Mouse (Mus musculus) right cerebral cortex, postnatal 25 days (tissue): ENCODE data around the gene Pigk.
A peak's percentile ranks its signal among the peaks of the same experiment; 100 is the strongest.

Source experiments
- DNase-seq: peaks from one replicate; pipeline ENCODE4 v3.0.0; 2022

Pigk gene

DNA sequence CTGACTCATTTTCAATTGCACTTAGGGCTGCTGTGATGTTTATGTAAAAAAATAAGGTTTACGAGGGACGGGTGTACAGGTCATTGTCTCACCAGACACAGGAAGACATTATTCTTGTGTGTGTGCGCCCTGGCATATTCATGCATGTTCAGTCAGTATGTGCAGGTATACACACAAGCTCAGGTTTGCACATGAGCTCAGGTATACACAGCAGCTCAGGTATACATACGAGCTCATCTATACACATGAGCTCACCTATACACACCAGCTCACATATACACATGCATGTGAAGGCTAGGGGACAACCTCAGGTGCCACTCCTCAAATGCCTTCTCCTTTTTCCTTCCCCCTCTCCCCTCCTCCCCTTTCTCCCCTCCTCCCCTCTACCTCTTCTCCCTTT, 147.6 kb downstream of the Pigk start:
- no peak for DNase-seq

- DNase-seq, result no peak
Observed at GRCm38 (mm10) chr3:152861978-152862377, 148.1 kb downstream of the Pigk start.

DNA sequence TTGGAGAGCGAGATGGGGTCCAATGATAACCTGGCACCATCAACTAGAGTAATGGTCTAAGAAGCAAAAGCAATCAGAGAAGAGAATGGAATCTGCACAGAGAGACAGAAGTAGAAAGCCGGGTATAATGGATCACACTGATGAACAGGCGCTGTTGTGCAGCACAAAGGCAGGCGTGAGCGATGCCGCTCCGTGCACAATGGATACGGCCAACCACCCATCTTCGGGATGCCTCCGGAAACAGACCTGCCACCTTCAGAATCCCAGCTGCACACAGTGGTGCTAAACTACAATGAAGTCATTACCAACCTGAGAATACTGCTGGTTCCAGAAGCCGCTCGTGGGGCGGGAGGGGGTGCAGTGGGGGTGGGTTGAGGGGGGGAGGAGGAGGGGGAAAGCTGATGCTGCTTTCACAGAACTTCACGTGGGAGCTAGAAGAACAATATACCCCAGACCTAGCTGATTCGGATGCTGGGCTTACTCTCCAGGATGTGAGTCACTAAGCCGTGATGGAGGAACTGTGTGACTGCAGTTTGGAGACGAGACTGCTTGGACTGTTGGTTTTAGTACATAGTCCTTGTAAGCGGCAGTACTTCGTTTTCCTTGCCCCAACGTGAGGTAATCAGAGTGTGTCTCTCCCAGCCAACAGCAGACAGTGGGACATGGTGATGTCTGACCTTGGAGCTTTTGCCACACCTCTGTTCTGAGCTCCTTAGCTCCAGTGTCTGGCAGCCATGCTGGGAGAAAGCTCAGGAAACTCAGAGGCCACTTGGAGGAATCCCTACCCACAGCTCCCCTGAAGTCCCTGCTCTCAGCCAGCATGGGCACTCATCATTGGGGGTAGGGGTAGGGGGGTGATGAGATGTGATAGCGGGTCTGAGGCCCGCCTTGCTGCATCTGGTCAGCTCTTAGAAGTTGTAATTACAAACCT, 152.4 kb downstream of the Pigk start:
- peak; percentile 28 for DNase-seq

DNA sequence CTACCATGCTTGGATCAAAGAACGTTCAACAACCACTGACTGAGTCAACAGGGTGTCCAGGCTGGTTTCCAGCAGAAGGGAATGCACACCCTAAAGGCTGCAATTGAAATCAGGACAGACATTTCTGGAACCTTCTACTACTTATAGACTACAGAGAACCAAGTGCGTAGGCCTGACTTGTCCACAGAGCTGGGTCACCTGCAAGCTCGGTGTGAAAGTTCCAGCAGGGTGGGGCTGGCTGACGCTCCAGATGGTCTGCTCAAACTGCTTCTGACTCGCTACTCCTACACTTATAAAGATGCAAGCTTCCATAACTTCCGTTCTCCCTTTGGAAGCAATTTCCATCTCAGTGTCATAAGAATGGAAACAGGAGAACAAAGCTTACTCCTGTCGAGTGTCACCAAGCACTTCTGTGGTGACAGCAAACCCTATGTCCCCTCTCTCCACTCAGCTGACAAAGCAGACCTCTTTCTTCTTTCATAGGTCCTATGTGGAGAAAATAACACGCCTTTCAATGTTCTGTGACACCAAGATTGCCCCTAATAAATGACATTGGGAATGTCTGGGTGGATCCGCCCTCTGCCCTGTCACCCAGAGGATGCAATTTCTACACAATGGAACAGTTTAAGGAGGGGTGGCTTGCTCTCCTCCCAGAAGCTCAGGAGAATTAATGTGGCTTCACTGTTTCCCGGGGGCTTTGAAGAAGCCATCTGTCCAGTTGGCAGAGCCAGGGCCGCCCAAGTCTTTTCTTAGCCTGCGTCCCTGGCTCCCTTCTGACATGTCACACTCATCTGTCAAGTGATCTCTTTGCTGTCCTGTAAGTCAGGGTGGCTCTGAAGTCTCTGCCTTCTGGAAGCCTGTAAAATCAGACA, 154.0 kb downstream of the Pigk start:
- DNase-seq, result peak; percentile 31

DNA sequence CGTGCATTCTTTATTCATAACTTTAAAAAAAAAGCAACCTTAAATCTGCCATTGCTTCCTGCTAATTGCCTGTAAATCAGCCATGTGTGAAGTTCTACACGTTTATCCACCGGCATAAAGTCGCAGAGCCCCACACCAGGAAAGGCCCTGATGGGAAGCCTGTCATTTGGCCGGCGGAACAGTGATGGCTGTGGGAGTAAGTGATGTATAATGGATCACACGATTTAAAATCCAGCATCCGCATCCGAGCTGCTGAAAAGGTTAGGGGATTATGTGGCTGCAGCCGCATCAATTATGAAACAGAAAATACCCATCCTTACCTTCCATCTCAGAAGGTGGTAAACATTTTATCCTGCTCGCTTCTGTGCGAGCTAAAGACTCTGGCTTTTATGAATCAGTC, 158.2 kb downstream of the Pigk start:
- no peak for DNase-seq

DNA sequence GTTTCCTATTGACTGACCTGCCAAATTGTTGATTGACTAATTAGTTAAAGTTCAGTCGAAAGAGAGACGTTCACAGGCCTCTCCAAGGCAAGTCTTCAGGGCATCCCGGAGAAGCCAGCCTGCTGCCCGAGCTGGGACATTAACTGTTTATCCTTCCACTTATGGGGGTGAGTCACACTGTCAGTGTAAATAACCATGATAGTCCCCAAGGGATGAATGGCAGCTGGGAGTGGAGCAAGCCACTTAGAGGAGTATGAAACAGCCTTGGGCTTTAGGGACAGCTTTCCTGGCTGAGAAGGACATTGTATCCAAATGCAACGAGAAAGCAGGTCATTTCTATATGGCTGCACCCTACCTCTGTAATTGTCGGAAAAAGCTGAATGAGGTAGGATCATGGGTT, 158.7 kb downstream of the Pigk start:
- DNase-seq, result no peak

GRCm38 (mm10) chr3:152874431-152875355, 160.8 kb downstream of the Pigk start:
- no peak for DNase-seq

DNA sequence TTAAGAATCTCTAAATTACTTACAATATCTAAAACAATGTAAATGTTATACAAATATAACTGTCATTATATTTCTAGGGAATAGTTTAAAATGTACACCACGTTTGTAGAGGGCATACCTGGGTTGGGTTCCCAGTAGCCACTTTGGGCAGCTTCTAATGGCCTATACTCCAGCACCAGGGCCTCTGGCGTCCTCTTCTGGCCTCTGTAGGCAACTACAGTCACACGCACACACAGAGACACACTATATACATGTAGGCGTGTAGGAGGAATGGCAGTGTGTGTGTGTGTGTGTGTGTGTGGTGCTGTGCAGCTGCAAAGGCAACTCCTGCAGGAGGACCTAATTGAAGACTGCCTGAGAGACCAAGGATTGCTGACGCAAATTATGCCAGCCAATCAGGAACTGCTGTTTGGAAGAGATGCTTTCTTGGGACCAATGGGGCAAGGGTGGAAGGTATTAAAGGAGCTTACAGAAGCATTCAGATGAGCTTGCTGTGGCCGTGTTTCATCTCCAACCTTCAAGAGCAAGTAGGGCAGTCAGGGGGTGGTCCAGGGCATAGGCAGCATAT, 161.9 kb downstream of the Pigk start:
- no peak for DNase-seq

- DNase-seq, result no peak
Observed at GRCm38 (mm10) chr3:152880121-152880835, 166.4 kb downstream of the Pigk start.

DNA sequence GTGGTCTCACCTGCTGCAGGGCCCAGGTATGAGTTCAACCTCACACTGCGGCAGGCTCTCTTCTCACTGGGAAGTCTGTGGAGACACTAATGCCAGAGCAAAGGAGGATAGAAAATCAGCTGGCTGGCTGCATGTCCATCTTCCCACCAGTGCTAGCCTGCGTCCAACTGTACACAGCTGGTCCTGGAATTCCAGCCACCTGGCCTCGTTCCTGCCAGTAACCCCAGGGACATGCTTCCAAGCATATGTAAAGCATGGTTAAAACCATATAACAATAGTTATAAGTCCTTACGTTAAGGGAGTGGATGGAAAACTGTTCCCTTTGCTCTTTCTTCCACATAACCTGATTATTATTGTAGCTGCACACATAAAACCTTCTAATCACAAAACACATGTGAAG, 167.8 kb downstream of the Pigk start:
- DNase-seq, result no peak

DNA sequence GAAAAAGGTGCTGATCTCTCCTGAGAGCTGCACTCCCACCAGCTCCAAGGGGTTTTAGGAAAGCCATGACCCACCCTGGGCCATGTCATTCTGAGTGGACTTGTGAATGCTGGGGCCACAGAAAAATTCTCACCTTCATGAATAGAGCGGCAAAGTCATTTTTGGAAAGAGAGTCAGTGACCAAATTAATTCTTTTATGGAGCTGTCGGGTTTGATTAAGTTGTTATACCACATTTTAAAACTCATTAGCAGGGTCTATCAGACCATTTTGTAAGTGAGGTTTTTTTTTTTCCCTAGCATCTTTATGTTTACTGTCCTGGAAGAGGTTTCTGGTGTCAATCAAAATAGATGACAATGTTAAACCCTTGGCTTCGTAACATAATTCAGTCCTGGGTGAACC, 169.7 kb downstream of the Pigk start:
- no peak for DNase-seq

DNA sequence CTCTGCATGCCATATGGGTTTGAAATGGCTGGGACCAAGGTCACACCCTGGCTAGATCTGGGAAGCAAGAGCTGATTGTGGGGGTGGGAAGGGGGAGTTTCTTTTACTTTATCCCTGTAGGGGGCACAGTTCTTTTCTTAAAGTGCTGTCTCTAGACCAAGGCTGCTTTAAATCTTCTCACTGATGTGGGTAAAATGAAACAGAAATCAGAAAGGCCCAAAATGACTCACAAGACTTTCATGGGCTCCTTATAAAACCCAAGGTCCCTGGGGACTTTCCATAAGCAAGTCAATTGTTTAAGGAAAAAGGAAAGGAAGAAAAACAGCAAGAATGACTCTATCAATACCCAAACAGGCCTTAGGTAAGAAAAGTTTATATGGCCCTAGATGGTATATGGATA, 172.8 kb downstream of the Pigk start:
- no peak for DNase-seq

GRCm38 (mm10) chr3:152888116-152888515, 174.2 kb downstream of the Pigk start:
- DNase-seq, result no peak

DNA sequence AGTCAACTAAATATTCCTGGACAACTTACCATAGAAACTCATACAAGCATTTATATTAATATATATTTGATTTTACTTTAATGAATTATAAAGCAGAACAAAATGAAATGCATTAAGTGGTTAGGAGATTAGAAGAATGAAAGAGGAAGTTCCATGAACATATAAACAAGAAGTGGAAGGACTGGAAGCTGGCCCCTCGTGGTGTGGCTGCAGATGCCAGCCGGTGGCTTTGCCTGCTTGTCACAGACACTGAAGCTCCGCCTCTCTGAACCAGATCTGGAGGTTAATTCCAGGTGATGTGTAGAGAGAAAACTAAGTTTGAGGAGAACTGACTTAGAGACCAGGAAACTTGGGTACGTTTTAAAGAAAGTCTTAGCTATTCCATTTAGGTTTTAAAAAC, 181.0 kb downstream of the Pigk start:
- no peak for DNase-seq

DNA sequence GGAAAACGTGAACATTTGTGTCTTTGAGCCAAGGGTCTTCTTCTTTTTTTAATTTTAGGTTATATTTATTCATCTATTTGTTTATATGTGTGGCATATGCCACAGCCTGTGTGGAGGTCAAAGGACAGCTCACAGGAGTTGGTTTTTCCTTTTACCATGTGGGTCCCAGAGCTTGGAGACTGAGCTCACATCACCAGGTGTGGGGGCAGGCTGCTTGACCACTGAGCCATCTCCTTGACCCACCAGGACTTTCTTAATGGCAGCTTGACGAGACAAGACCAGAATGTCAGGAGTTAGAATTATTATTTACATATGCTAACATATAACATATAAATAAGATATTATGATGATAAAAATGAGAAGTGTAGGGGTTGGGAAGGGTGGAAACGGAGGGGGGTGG, 182.2 kb downstream of the Pigk start:
- no peak for DNase-seq

GRCm38 (mm10) chr3:152897196-152897595, 183.3 kb downstream of the Pigk start:
- DNase-seq, result no peak

- no peak for DNase-seq
Observed at GRCm38 (mm10) chr3:152898906-152899305, 185.0 kb downstream of the Pigk start.

DNA sequence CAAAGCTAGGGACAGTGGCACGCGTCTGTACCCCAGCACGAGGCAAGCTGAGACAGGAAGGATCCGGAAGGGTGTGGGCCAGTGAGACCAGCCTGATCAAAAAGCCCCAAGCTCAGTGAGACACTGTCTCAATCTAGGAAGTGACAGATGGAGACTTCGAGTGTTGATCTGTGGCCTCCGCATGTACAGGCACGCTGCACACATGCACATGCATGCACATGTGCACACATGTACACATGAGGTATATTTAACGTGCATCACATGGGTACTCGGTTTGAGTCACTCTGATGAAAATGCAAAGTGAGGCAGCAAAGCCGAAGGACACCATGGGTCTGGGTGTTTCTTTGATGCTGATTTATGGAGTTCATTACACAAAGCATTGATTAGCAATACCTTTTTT, 191.1 kb downstream of the Pigk start:
- DNase-seq, result no peak

DNA sequence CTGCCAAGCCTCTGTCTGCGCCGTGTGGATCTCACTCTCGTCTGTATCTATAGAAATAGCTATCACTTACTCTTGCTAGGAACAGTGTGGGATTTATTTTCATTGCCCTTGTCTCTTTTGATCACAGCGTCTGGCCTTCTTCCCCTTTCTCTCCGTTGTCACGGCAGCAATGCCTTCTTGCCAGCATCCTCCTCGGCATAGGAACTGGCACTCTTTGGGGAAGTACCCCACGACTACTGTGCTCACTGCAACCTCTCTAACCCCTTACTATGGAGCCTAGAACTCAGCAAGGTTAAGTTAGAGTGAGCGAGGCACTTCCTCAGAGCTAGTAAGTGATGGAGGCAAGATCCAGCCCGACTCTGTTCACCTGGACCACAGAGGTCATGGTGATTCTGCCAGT, 191.9 kb downstream of the Pigk start:
- no peak for DNase-seq

DNA sequence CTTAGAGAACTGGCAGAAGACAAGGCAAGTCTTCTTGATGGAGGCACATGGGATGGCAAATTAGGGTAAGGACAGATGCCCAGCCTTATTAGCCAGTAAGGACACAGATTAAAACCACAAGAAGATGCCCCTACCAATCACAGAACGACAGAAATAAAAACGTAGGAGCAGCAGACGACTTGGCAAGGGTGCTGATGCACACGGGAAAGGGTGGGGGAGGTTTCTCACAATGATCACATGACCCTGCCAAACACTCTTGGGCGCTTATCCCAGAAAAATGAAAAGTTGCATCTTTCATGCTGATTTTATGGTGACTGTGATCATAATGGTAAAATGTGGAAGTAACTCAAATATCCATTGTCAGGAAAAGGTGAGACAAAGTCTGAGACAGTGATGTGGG, 193.2 kb downstream of the Pigk start:
- DNase-seq, result no peak

GRCm38 (mm10) chr3:152907683-152908082, 193.8 kb downstream of the Pigk start:
- DNase-seq, result no peak

GRCm38 (mm10) chr3:152911578-152911977, 197.7 kb downstream of the Pigk start:
- no peak for DNase-seq
